Mouse (Mus musculus) lung, postnatal 0 days (tissue): ENCODE measurements around the gene Fam19a2.
A peak's percentile ranks its signal among the peaks of the same experiment; 100 is the strongest.

Experiments used
- CTCF ChIP-seq: IDR thresholded peaks from 2 replicates; pipeline ENCODE4 v1.5.1; 2016; ENCODE audit warnings: antibody characterized with exemption, mild to moderate bottlenecking
- EP300 ChIP-seq: IDR thresholded peaks from 2 replicates; pipeline ENCODE4 v1.6.1; 2016; ENCODE audit warnings: antibody characterized with exemption, mild to moderate bottlenecking, control low read depth

DNA sequence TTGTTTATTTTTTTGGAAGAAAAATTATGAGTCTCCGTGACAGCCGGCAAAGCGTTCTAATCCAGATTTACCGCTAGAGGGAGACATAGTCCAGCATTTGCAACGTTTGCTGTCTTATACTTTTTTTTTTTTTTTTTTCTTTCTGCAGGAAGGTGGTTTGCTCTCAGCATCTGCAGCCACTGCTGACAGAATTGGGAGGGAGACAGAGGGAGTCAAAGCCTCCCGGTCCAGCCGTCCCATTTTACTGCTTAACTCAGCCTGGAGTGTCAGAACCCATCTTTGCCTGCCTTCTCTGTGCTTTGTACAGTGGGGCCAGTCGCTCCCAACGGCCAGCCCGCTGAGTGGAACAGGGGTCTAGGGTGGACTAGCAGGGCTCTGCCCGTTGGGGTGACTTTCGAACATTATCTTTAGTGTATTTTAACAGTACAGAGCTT, at the start of gene Fam19a2:
- TF ChIP-seq CTCF (peak; percentile 80), EP300 (no peak)
